Mouse (Mus musculus): ENCODE measurements around the gene Gng12. TPM values are rescaled to one million over a fixed set of nuclear protein-coding genes. Genes with fewer than 3 reads are reported as not detected.
"Not testable (repeated sequence)": the region's sequence is repeated elsewhere in the genome, so short reads cannot be mapped to it uniquely, and the experiment has no call there.

Gng12 gene
- polyA plus RNA-seq (2015; fragmentation: Nextera tagmentation; extraction: Ambion mirVana), result 51.7 and 57.4 TPM in 2 replicates

GRCm38 (mm10) chr6:66896119-66896920, at the start of gene Gng12:
Gng12 (plus strand) TSS chr6:66896397.
- Histone ChIP-seq H3K27me3 (replicated peaks) (no peaks in the 10 kb centered on the region), H3K4me1 (peaks cover 15% of the 10 kb centered on the region), H3K9me3 (no peaks in the 10 kb centered on the region), H3K27ac (replicated peaks) (peak within 1 kb of the TSS; percentile 73), H3K9ac (peak within 1 kb of the TSS; percentile 95), H3K4me3 (peak within 1 kb of the TSS; percentile 90), H3K36me3 (no peaks in the 10 kb centered on the region), H3K4me2 (peak within 1 kb of the TSS; percentile 95)
- ATAC-seq (ENCODE audit: extremely low read depth, insufficient number of reproducible peaks, low FRiP score, low TSS enrichment), result peak; percentile 92
- 1% methylated on average over 90 of the region's 98 CpGs for WGBS

GRCm38 (mm10) chr6:66848936-66849335, 47.3 kb upstream of the Gng12 start:
- Histone ChIP-seq H3K4me3 (no peak overlapping the region), H3K9me3 (no peaks in the 10 kb centered on the region), H3K9ac (no peak overlapping the region), H3K4me2 (no peak overlapping the region), H3K36me3 (no peaks in the 10 kb centered on the region), H3K27ac (replicated peaks) (no peak overlapping the region), H3K4me1 (peaks cover 14% of the 10 kb centered on the region), H3K27me3 (replicated peaks) (no peaks in the 10 kb centered on the region)
- no peak for ATAC-seq (ENCODE audit: extremely low read depth, insufficient number of reproducible peaks, low FRiP score, low TSS enrichment)
- WGBS, result 20% methylated on average over 4 of the region's 4 CpGs

GRCm38 (mm10) chr6:66856236-66856635, 40.0 kb upstream of the Gng12 start:
- ATAC-seq (ENCODE audit: extremely low read depth, insufficient number of reproducible peaks, low FRiP score, low TSS enrichment), result no peak
- H3K36me3 ChIP-seq, result no peaks in the 10 kb centered on the region
- no peak overlapping the region for H3K27ac ChIP-seq (replicated peaks)
- no peaks in the 10 kb centered on the region for H3K4me1 ChIP-seq
- H3K4me3 ChIP-seq, result no peak overlapping the region
- no peaks in the 10 kb centered on the region for H3K27me3 ChIP-seq (replicated peaks)
- H3K9ac ChIP-seq, result no peak overlapping the region
- no peaks in the 10 kb centered on the region for H3K9me3 ChIP-seq
- H3K4me2 ChIP-seq, result no peak overlapping the region

- Histone ChIP-seq H3K9me3 (no peaks in the 10 kb centered on the region), H3K36me3 (no peaks in the 10 kb centered on the region), H3K4me3 (no peak overlapping the region), H3K4me1 (no peaks in the 10 kb centered on the region), H3K4me2 (no peak overlapping the region), H3K27me3 (replicated peaks) (no peaks in the 10 kb centered on the region), H3K27ac (replicated peaks) (no peak overlapping the region), H3K9ac (no peak overlapping the region)
- 68% methylated on average over 1 of the region's 1 CpGs for WGBS
- ATAC-seq (ENCODE audit: extremely low read depth, insufficient number of reproducible peaks, low FRiP score, low TSS enrichment), result no peak
These were observed 37.8 kb upstream of the Gng12 start for GRCm38 (mm10) chr6:66858356-66858755.

- H3K4me1 ChIP-seq, result no peaks in the 10 kb centered on the region
- H3K9me3 ChIP-seq, result no peaks in the 10 kb centered on the region
- no peak overlapping the region for H3K4me3 ChIP-seq
- H3K36me3 ChIP-seq, result no peaks in the 10 kb centered on the region
- no peak overlapping the region for H3K9ac ChIP-seq
- H3K27me3 ChIP-seq (replicated peaks), result no peaks in the 10 kb centered on the region
- ATAC-seq (ENCODE audit: extremely low read depth, insufficient number of reproducible peaks, low FRiP score, low TSS enrichment), result no peak
- H3K27ac ChIP-seq (replicated peaks), result no peak overlapping the region
- H3K4me2 ChIP-seq, result no peak overlapping the region
These were observed 36.8 kb upstream of the Gng12 start for GRCm38 (mm10) chr6:66859391-66859790.

- Histone ChIP-seq H3K9ac (no peak overlapping the region), H3K27ac (replicated peaks) (no peak overlapping the region), H3K4me2 (no peak overlapping the region), H3K4me3 (no peak overlapping the region), H3K9me3 (no peaks in the 10 kb centered on the region), H3K27me3 (replicated peaks) (no peaks in the 10 kb centered on the region), H3K4me1 (no peaks in the 10 kb centered on the region), H3K36me3 (no peaks in the 10 kb centered on the region)
- WGBS, result 68% methylated on average over 2 of the region's 2 CpGs
- no peak for ATAC-seq (ENCODE audit: extremely low read depth, insufficient number of reproducible peaks, low FRiP score, low TSS enrichment)
These were observed 31.7 kb upstream of the Gng12 start for GRCm38 (mm10) chr6:66864463-66864862.

GRCm38 (mm10) chr6:66866295-66866694, 29.9 kb upstream of the Gng12 start:
- Histone ChIP-seq H3K27me3 (replicated peaks) (no peaks in the 10 kb centered on the region), H3K4me2 (no peak overlapping the region), H3K9ac (no peak overlapping the region), H3K9me3 (no peaks in the 10 kb centered on the region), H3K4me1 (no peaks in the 10 kb centered on the region), H3K4me3 (no peak overlapping the region), H3K27ac (replicated peaks) (no peak overlapping the region), H3K36me3 (no peaks in the 10 kb centered on the region)
- WGBS, result 94% methylated on average over 1 of the region's 1 CpGs
- ATAC-seq (ENCODE audit: extremely low read depth, insufficient number of reproducible peaks, low FRiP score, low TSS enrichment), result no peak

GRCm38 (mm10) chr6:66877048-66877447, 19.1 kb upstream of the Gng12 start:
- not testable (repeated sequence) for H3K27ac ChIP-seq (replicated peaks); H3K9me3 ChIP-seq; H3K27me3 ChIP-seq (replicated peaks); H3K4me3 ChIP-seq; H3K9ac ChIP-seq; ATAC-seq (ENCODE audit: extremely low read depth, insufficient number of reproducible peaks, low FRiP score, low TSS enrichment); H3K4me2 ChIP-seq; H3K4me1 ChIP-seq; H3K36me3 ChIP-seq
- WGBS, result 90% methylated on average over 13 of the region's 13 CpGs

- ATAC-seq (ENCODE audit: extremely low read depth, insufficient number of reproducible peaks, low FRiP score, low TSS enrichment), result no peak
- Histone ChIP-seq H3K4me2 (no peak overlapping the region), H3K27ac (replicated peaks) (no peak overlapping the region), H3K9ac (no peak overlapping the region), H3K36me3 (no peaks in the 10 kb centered on the region), H3K9me3 (peaks cover 3% of the 10 kb centered on the region; the same call in 1 of the 2 replicates), H3K27me3 (replicated peaks) (no peaks in the 10 kb centered on the region), H3K4me1 (no peaks in the 10 kb centered on the region), H3K4me3 (no peak overlapping the region)
- WGBS, result 86% methylated on average over 3 of the region's 3 CpGs
These were observed 5.6 kb upstream of the Gng12 start for GRCm38 (mm10) chr6:66890349-66891158.

- no peak overlapping the region for H3K27ac ChIP-seq (replicated peaks)
- H3K36me3 ChIP-seq, result no peaks in the 10 kb centered on the region
- H3K27me3 ChIP-seq (replicated peaks), result no peaks in the 10 kb centered on the region
- no peak overlapping the region for H3K4me3 ChIP-seq
- H3K4me2 ChIP-seq, result no peak overlapping the region
- H3K4me1 ChIP-seq, result peaks cover 12% of the 10 kb centered on the region
- WGBS, result 78% methylated on average over 5 of the region's 5 CpGs
- no peak overlapping the region for H3K9ac ChIP-seq
- no peak for ATAC-seq (ENCODE audit: extremely low read depth, insufficient number of reproducible peaks, low FRiP score, low TSS enrichment)
- H3K9me3 ChIP-seq, result no peaks in the 10 kb centered on the region
These were observed 2.2 kb upstream of the Gng12 start for GRCm38 (mm10) chr6:66893950-66894349.

- H3K9me3 ChIP-seq, result no peaks in the 10 kb centered on the region
- 61% methylated on average over 1 of the region's 1 CpGs for WGBS
- no peak for ATAC-seq (ENCODE audit: extremely low read depth, insufficient number of reproducible peaks, low FRiP score, low TSS enrichment)
- no peaks in the 10 kb centered on the region for H3K27me3 ChIP-seq (replicated peaks)
- no peak overlapping the region for H3K27ac ChIP-seq (replicated peaks)
- H3K4me3 ChIP-seq, result no peak overlapping the region
- no peak overlapping the region for H3K9ac ChIP-seq
- H3K4me2 ChIP-seq, result no peak overlapping the region
- H3K4me1 ChIP-seq, result peaks cover 15% of the 10 kb centered on the region
- no peaks in the 10 kb centered on the region for H3K36me3 ChIP-seq
These were observed 1.2 kb upstream of the Gng12 start for GRCm38 (mm10) chr6:66894999-66895398.
